In genomic region chr3:29959051-29959450, GRCm38 (mm10) we compare ENCODE assay signal across 19 mouse cellular contexts.
"Had no signal": no experiment of that assay in that cellular context is flagged by ENCODE, and none has a peak within 500 bp of the region (broad histone marks: within the 10 kb centered on the region; RNA-seq: fewer than 3 reads in every experiment).

No protein-coding gene starts in this region.

- H3K4me3 ChIP-seq: layer of hippocampus, adult 2 months; limb, embryonic 12.5 days; limb, embryonic 15.5 days; midbrain, embryonic 12.5 days; midbrain, embryonic 15.5 days; neural tube, embryonic 13.5 days had no signal

- H3K4me1 ChIP-seq: limb, embryonic 12.5 days; limb, embryonic 15.5 days; midbrain, embryonic 15.5 days had no signal

- H3K36me3 ChIP-seq: midbrain, embryonic 15.5 days; neural tube, embryonic 13.5 days had no signal

- H3K9ac ChIP-seq: limb, embryonic 12.5 days; limb, embryonic 15.5 days; liver, embryonic 14.5 days; liver, postnatal 0 days; lung, embryonic 14.5 days; midbrain, embryonic 12.5 days; midbrain, embryonic 15.5 days; neural tube, embryonic 13.5 days had no signal

- DNase-seq: kidney, postnatal 25 days; layer of hippocampus, adult 9-11 months; layer of hippocampus, postnatal 36 days; left cerebral cortex, postnatal 4 days; liver, postnatal 0 days; lung, embryonic 14.5 days; retina, postnatal 1 day; thymus, adult 18-20 months; thymus, postnatal 36 days had no signal

- H3K9me3 ChIP-seq: limb, embryonic 12.5 days; limb, embryonic 15.5 days; midbrain, embryonic 12.5 days; midbrain, embryonic 15.5 days; neural tube, embryonic 13.5 days had no signal

- H3K4me2 ChIP-seq: limb, embryonic 12.5 days; limb, embryonic 15.5 days; liver, embryonic 11.5 days; lung, embryonic 14.5 days; midbrain, embryonic 12.5 days; midbrain, embryonic 15.5 days; neural tube, embryonic 13.5 days had no signal

- H3K27me3 ChIP-seq: limb, embryonic 12.5 days; limb, embryonic 15.5 days; midbrain, embryonic 12.5 days; midbrain, embryonic 15.5 days; neural tube, embryonic 13.5 days had no signal

- H3K27ac ChIP-seq: kidney, postnatal 0 days; layer of hippocampus, adult 2 months; limb, embryonic 12.5 days; limb, embryonic 15.5 days; liver, embryonic 14.5 days; midbrain, embryonic 12.5 days; midbrain, embryonic 15.5 days; neural tube, embryonic 13.5 days had no signal

- ATAC-seq: liver, postnatal 0 days; lung, postnatal 0 days; midbrain, embryonic 15.5 days had no signal
